Mouse (Mus musculus): ENCODE data around the gene Kmt2e. TPM values are rescaled to one million over a fixed set of nuclear protein-coding genes. Genes with fewer than 3 reads are reported as not detected.

Kmt2e gene
- polyA plus RNA-seq, 2 experiments, result 37.3 to 87.2 TPM

GRCm38 (mm10) chr5:23496396-23496795 is 62.2 kb downstream of the Kmt2e start:
- 74% methylated on average over 3 of the region's 3 CpGs for WGBS
- H3K36me3 ChIP-seq (ENCODE audit: control insufficient read depth, insufficient read depth, low read length), result peaks cover 85% of the 10 kb centered on the region
- DNase-seq (ENCODE audit: low spot score), result no peak

GRCm38 (mm10) chr5:23496933-23497332 is 62.7 kb downstream of the Kmt2e start:
- H3K4me3 ChIP-seq (replicated peaks; ENCODE audit: low read length), result no peak overlapping the region
- no peaks in the 10 kb centered on the region for H3K27me3 ChIP-seq (ENCODE audit: control insufficient read depth, insufficient read depth, low read length)
- no peak for TF ChIP-seq POLR2A (IDR thresholded peaks at IDR 0.05; ENCODE audit: borderline replicate concordance, extremely low read depth, insufficient read depth, insufficient read length)
- H3K27ac ChIP-seq (replicated peaks; ENCODE audit: low read depth, low read length), result no peak overlapping the region
- 89% methylated on average over 5 of the region's 5 CpGs for WGBS
- H3K4me2 ChIP-seq (replicated peaks; ENCODE audit: low read depth, low read length, severe bottlenecking), result no peak overlapping the region
- ATAC-seq (ENCODE audit: low FRiP score, low read depth) (no peak), DNase-seq (ENCODE audit: low spot score) (no peak)
- H3K9ac ChIP-seq (ENCODE audit: low read depth, low read length, severe bottlenecking), result no peak overlapping the region
- no peaks in the 10 kb centered on the region for H3K4me1 ChIP-seq (ENCODE audit: control insufficient read depth, insufficient read depth, low read length)
- H3K9me3 ChIP-seq (ENCODE audit: control insufficient read depth, low read length), result no peaks in the 10 kb centered on the region
- H3K36me3 ChIP-seq (ENCODE audit: control insufficient read depth, insufficient read depth, low read length), result peaks cover 88% of the 10 kb centered on the region

More at GRCm38 (mm10) chr5:23496396-23496795, 62.2 kb downstream of the Kmt2e start:
- Histone ChIP-seq H3K4me1 (ENCODE audit: control insufficient read depth, insufficient read depth, low read length) (no peaks in the 10 kb centered on the region), H3K9ac (ENCODE audit: low read depth, low read length, severe bottlenecking) (no peak overlapping the region), H3K4me2 (replicated peaks; ENCODE audit: low read depth, low read length, severe bottlenecking) (no peak overlapping the region), H3K4me3 (replicated peaks; ENCODE audit: low read length) (no peak overlapping the region), H3K27me3 (ENCODE audit: control insufficient read depth, insufficient read depth, low read length) (no peaks in the 10 kb centered on the region), H3K9me3 (ENCODE audit: control insufficient read depth, low read length) (no peaks in the 10 kb centered on the region), H3K27ac (replicated peaks; ENCODE audit: low read depth, low read length) (no peak overlapping the region)
- no peak for ATAC-seq (ENCODE audit: low FRiP score, low read depth)
- no peak for TF ChIP-seq POLR2A (IDR thresholded peaks at IDR 0.05; ENCODE audit: borderline replicate concordance, extremely low read depth, insufficient read depth, insufficient read length)

- Histone ChIP-seq H3K9ac (ENCODE audit: low read depth, low read length, severe bottlenecking) (no peak overlapping the region), H3K27ac (replicated peaks; ENCODE audit: low read depth, low read length) (no peak overlapping the region), H3K27me3 (ENCODE audit: control insufficient read depth, insufficient read depth, low read length) (no peaks in the 10 kb centered on the region), H3K4me2 (replicated peaks; ENCODE audit: low read depth, low read length, severe bottlenecking) (no peak overlapping the region), H3K9me3 (ENCODE audit: control insufficient read depth, low read length) (no peaks in the 10 kb centered on the region), H3K4me3 (replicated peaks; ENCODE audit: low read length) (no peak overlapping the region), H3K36me3 (ENCODE audit: control insufficient read depth, insufficient read depth, low read length) (peaks cover 88% of the 10 kb centered on the region), H3K4me1 (ENCODE audit: control insufficient read depth, insufficient read depth, low read length) (no peaks in the 10 kb centered on the region)
- no peak for TF ChIP-seq POLR2A (IDR thresholded peaks at IDR 0.05; ENCODE audit: borderline replicate concordance, extremely low read depth, insufficient read depth, insufficient read length)
- ATAC-seq (ENCODE audit: low FRiP score, low read depth) (no peak), DNase-seq (ENCODE audit: low spot score) (no peak)
- WGBS, result 88% methylated on average over 10 of the region's 10 CpGs
These were observed 63.7 kb downstream of the Kmt2e start for GRCm38 (mm10) chr5:23497920-23498319.

GRCm38 (mm10) chr5:23499257-23499656 is 65.0 kb downstream of the Kmt2e start:
- TF ChIP-seq POLR2A (IDR thresholded peaks at IDR 0.05; ENCODE audit: borderline replicate concordance, extremely low read depth, insufficient read depth, insufficient read length), result no peak
- Histone ChIP-seq H3K9me3 (ENCODE audit: control insufficient read depth, low read length) (no peaks in the 10 kb centered on the region), H3K4me1 (ENCODE audit: control insufficient read depth, insufficient read depth, low read length) (no peaks in the 10 kb centered on the region), H3K27me3 (ENCODE audit: control insufficient read depth, insufficient read depth, low read length) (no peaks in the 10 kb centered on the region), H3K27ac (replicated peaks; ENCODE audit: low read depth, low read length) (no peak overlapping the region), H3K4me2 (replicated peaks; ENCODE audit: low read depth, low read length, severe bottlenecking) (no peak overlapping the region), H3K4me3 (replicated peaks; ENCODE audit: low read length) (no peak overlapping the region), H3K9ac (ENCODE audit: low read depth, low read length, severe bottlenecking) (no peak overlapping the region), H3K36me3 (ENCODE audit: control insufficient read depth, insufficient read depth, low read length) (peaks cover 83% of the 10 kb centered on the region)
- 93% methylated on average over 16 of the region's 16 CpGs for WGBS
- ATAC-seq (ENCODE audit: low FRiP score, low read depth) (no peak), DNase-seq (ENCODE audit: low spot score) (no peak)

GRCm38 (mm10) chr5:23500715-23501114 is 66.5 kb downstream of the Kmt2e start:
- no peaks in the 10 kb centered on the region for H3K9me3 ChIP-seq (ENCODE audit: control insufficient read depth, low read length)
- no peak overlapping the region for H3K4me2 ChIP-seq (replicated peaks; ENCODE audit: low read depth, low read length, severe bottlenecking)
- ATAC-seq (ENCODE audit: low FRiP score, low read depth), result no peak
- 91% methylated on average over 6 of the region's 6 CpGs for WGBS
- TF ChIP-seq POLR2A (IDR thresholded peaks at IDR 0.05; ENCODE audit: borderline replicate concordance, extremely low read depth, insufficient read depth, insufficient read length), result no peak
- no peak overlapping the region for H3K27ac ChIP-seq (replicated peaks; ENCODE audit: low read depth, low read length)
- H3K9ac ChIP-seq (ENCODE audit: low read depth, low read length, severe bottlenecking), result no peak overlapping the region
- H3K36me3 ChIP-seq (ENCODE audit: control insufficient read depth, insufficient read depth, low read length), result peaks cover 82% of the 10 kb centered on the region
- H3K4me3 ChIP-seq (replicated peaks; ENCODE audit: low read length), result no peak overlapping the region
- no peaks in the 10 kb centered on the region for H3K27me3 ChIP-seq (ENCODE audit: control insufficient read depth, insufficient read depth, low read length)
- H3K4me1 ChIP-seq (ENCODE audit: control insufficient read depth, insufficient read depth, low read length), result no peaks in the 10 kb centered on the region
- no peak for DNase-seq (ENCODE audit: low spot score)

All from limb, embryonic 14.5 days (tissue).